Mouse (Mus musculus): ENCODE measurements around the gene Obox2. TPM values are rescaled to one million over a fixed set of nuclear protein-coding genes. Genes with fewer than 3 reads are reported as not detected.
"Not testable (repeated sequence)": the region's sequence is repeated elsewhere in the genome, so short reads cannot be mapped to it uniquely, and the experiment has no call there.

Obox2 gene
- polyA plus RNA-seq (2016; fragmentation: Nextera tagmentation; extraction: Ambion mirVana) = not detected in 2 replicates

- H3K4me1 ChIP-seq (replicated peaks); ATAC-seq (ENCODE audit: insufficient number of reproducible peaks, low FRiP score); H3K36me3 ChIP-seq; H3K4me3 ChIP-seq; H3K27me3 ChIP-seq (replicated peaks); H3K9me3 ChIP-seq (replicated peaks); H3K4me2 ChIP-seq; H3K27ac ChIP-seq (ENCODE audit: poor library complexity, severe bottlenecking); H3K9ac ChIP-seq: not testable (repeated sequence)
- no CpG with 5 or more reads among the region's 2 CpGs for WGBS
Observed at GRCm38 (mm10) chr7:15388421-15388998, at the start of gene Obox2, which contains the start of gene Obox1. TSS of gene Obox2 (plus strand) at chr7:15388721. TSS of gene Obox1 (plus strand) at chr7:15388948.

- H3K4me2 ChIP-seq; H3K27ac ChIP-seq (ENCODE audit: poor library complexity, severe bottlenecking); H3K36me3 ChIP-seq; H3K4me3 ChIP-seq; ATAC-seq (ENCODE audit: insufficient number of reproducible peaks, low FRiP score); H3K27me3 ChIP-seq (replicated peaks); H3K4me1 ChIP-seq (replicated peaks); H3K9ac ChIP-seq: not testable (repeated sequence)
- 58% methylated on average over 3 of the region's 3 CpGs for WGBS
- H3K9me3 ChIP-seq (replicated peaks) = peaks cover 19% of the 10 kb centered on the region
Observed at GRCm38 (mm10) chr7:15399147-15399874, 10.8 kb downstream of the Obox2 start.

- H3K9me3 ChIP-seq (replicated peaks) = peaks cover 14% of the 10 kb centered on the region
- not testable (repeated sequence) for H3K36me3 ChIP-seq; H3K27me3 ChIP-seq (replicated peaks); H3K4me1 ChIP-seq (replicated peaks); H3K9ac ChIP-seq; H3K27ac ChIP-seq (ENCODE audit: poor library complexity, severe bottlenecking); ATAC-seq (ENCODE audit: insufficient number of reproducible peaks, low FRiP score); H3K4me3 ChIP-seq; H3K4me2 ChIP-seq
- WGBS = 82% methylated on average over 10 of the region's 10 CpGs
Observed at GRCm38 (mm10) chr7:15406816-15407215, 18.3 kb downstream of the Obox2 start.

- 73% methylated on average over 9 of the region's 9 CpGs for WGBS
- not testable (repeated sequence) for H3K9ac ChIP-seq; ATAC-seq (ENCODE audit: insufficient number of reproducible peaks, low FRiP score); H3K4me2 ChIP-seq; H3K27ac ChIP-seq (ENCODE audit: poor library complexity, severe bottlenecking); H3K4me3 ChIP-seq; H3K4me1 ChIP-seq (replicated peaks); H3K36me3 ChIP-seq; H3K27me3 ChIP-seq (replicated peaks)
- peaks cover 13% of the 10 kb centered on the region for H3K9me3 ChIP-seq (replicated peaks)
Observed at GRCm38 (mm10) chr7:15418046-15418445, 29.5 kb downstream of the Obox2 start.

GRCm38 (mm10) chr7:15425537-15425936 is 37.0 kb downstream of the Obox2 start:
- not testable (repeated sequence) for H3K36me3 ChIP-seq; H3K4me2 ChIP-seq; H3K4me3 ChIP-seq; H3K4me1 ChIP-seq (replicated peaks); H3K9ac ChIP-seq; H3K27ac ChIP-seq (ENCODE audit: poor library complexity, severe bottlenecking); ATAC-seq (ENCODE audit: insufficient number of reproducible peaks, low FRiP score); H3K9me3 ChIP-seq (replicated peaks); H3K27me3 ChIP-seq (replicated peaks)
- WGBS = 79% methylated on average over 4 of the region's 4 CpGs

Other genes with a start within 250 kb of the Obox2 start
- gene Obox1, start 227 bp downstream of the Obox2 start, polyA plus RNA-seq (2016; fragmentation: Nextera tagmentation; extraction: Ambion mirVana) = not detected in 2 replicates